In the genomic region with DNA sequence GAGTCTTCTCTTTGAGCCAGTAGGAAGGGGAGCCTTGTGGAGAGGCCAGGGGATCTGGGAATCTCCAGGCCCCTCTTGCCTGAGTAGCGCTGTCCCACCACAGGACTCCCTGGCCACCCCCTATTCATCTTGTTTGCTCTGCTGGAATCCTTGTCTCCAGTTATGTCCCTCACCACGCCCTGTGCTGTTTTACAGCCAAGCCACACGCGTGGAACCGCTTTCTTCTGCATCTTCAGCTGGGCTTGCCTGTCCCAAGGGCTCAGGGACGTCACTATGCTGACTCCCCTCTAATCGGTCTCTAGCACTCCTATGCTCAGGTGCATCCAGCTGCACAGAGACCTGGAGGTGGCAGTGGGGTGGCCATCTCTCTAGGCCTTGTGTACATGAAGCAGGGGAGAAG, we compare ENCODE assay signal across 27 mouse cellular contexts.
DNase-seq lines count a peak whose midpoint lies in the region; ATAC-seq and TF ChIP-seq lines count a peak whose summit lies in the region.
"Had no signal": no experiment of that assay in that cellular context is flagged by ENCODE, and none has a peak within 500 bp of the region (broad histone marks: within the 10 kb centered on the region; RNA-seq: fewer than 3 reads in every experiment).

No protein-coding gene starts in this region.

- H3K4me1 ChIP-seq in kidney, embryonic 14.5 days (ENCODE audit: control insufficient read depth, insufficient read depth, low read length), result peaks cover 15% of the 10 kb centered on the region
- 0 out of 2 replicates have a peak, but pooled peaks cover 8% of the 10 kb centered on the region for H3K4me1 ChIP-seq in kidney, postnatal 0 days (replicated peaks; ENCODE audit: insufficient read depth, low read length)
- peaks cover 26% of the 10 kb centered on the region; the same call in 1 of the 2 replicates for H3K4me1 ChIP-seq in midbrain, embryonic 10.5 days
- no peaks in the 10 kb centered on the region for H3K4me1 ChIP-seq in midbrain, embryonic 16.5 days (ENCODE audit: control insufficient read depth, insufficient read depth, low read length)

- no peak for TF ChIP-seq CTCF in kidney, postnatal 0 days (IDR thresholded peaks at IDR 0.05; ENCODE audit: low read depth)

- ATAC-seq in kidney, embryonic 14.5 days (ENCODE audit: low FRiP score, low TSS enrichment), result no peak; the same call in 1 of the 2 replicates
- ATAC-seq in kidney, postnatal 0 days (replicated peaks; ENCODE audit: low FRiP score, low read depth), result 0 out of 2 replicates have a peak, but pooled peaks have one; percentile 11
- no peak for ATAC-seq in midbrain, embryonic 16.5 days
- ATAC-seq: CD4-positive, CD25-positive, alpha-beta regulatory T cell, adult 4 months; forebrain, embryonic 13.5 days; forebrain, postnatal 0 days; hindbrain, postnatal 0 days had no signal

- no peak overlapping the region for H3K9ac ChIP-seq in kidney, embryonic 14.5 days (ENCODE audit: low read depth, low read length)
- no peak overlapping the region for H3K9ac ChIP-seq in kidney, postnatal 0 days (ENCODE audit: low read depth, low read length)
- no peak overlapping the region for H3K9ac ChIP-seq in midbrain, embryonic 16.5 days (ENCODE audit: low read depth, low read length)
- H3K9ac ChIP-seq: embryonic facial prominence, embryonic 13.5 days; forebrain, embryonic 13.5 days; forebrain, postnatal 0 days; heart, embryonic 13.5 days; hindbrain, embryonic 14.5 days had no signal

- no peak overlapping the region for H3K4me3 ChIP-seq in kidney, embryonic 14.5 days (ENCODE audit: low read length)
- no peak overlapping the region for H3K4me3 ChIP-seq in kidney, postnatal 0 days (replicated peaks; ENCODE audit: low read depth, low read length)
- H3K4me3 ChIP-seq in midbrain, embryonic 10.5 days, result no peak overlapping the region
- H3K4me3 ChIP-seq in midbrain, embryonic 16.5 days (ENCODE audit: low read depth, low read length), result no peak overlapping the region
- H3K4me3 ChIP-seq: embryonic facial prominence, embryonic 13.5 days; erythroblast, embryonic 14.5 days; forebrain, embryonic 13.5 days; gastrocnemius, adult 2 months; heart, embryonic 10.5 days; heart, embryonic 13.5 days had no signal

- H3K27me3 ChIP-seq in kidney, embryonic 14.5 days (ENCODE audit: control insufficient read depth, insufficient read depth, low read length), result no peaks in the 10 kb centered on the region; the same call in none of the 2 replicates
- H3K27me3 ChIP-seq in kidney, postnatal 0 days (ENCODE audit: insufficient read depth, low read length), result no peaks in the 10 kb centered on the region
- H3K27me3 ChIP-seq in midbrain, embryonic 10.5 days (ENCODE audit: low read depth, poor library complexity, severe bottlenecking), result peaks cover 100% of the 10 kb centered on the region
- peaks cover 14% of the 10 kb centered on the region for H3K27me3 ChIP-seq in midbrain, embryonic 16.5 days (ENCODE audit: control insufficient read depth, insufficient read depth, low read depth, low read length)

- H3K9me3 ChIP-seq in kidney, embryonic 14.5 days (ENCODE audit: control insufficient read depth, low read length), result no peaks in the 10 kb centered on the region
- no peaks in the 10 kb centered on the region for H3K9me3 ChIP-seq in kidney, postnatal 0 days (replicated peaks; ENCODE audit: low read length)
- H3K9me3 ChIP-seq in midbrain, embryonic 10.5 days (replicated peaks), result no peaks in the 10 kb centered on the region
- H3K9me3 ChIP-seq in midbrain, embryonic 16.5 days (replicated peaks; ENCODE audit: control insufficient read depth, low read length, poor library complexity, severe bottlenecking), result no peaks in the 10 kb centered on the region
- H3K9me3 ChIP-seq: embryonic facial prominence, embryonic 13.5 days; forebrain, embryonic 13.5 days; heart, embryonic 10.5 days; heart, embryonic 13.5 days had no signal

- H3K27ac ChIP-seq in kidney, embryonic 14.5 days (ENCODE audit: low read depth, low read length), result peak overlapping the region; percentile 71
- H3K27ac ChIP-seq in kidney, postnatal 0 days, result peak overlapping the region; percentile 44
- H3K27ac ChIP-seq in midbrain, embryonic 10.5 days (replicated peaks), result 0 out of 2 replicates have a peak overlapping the region, but pooled peaks have one; percentile 9
- H3K27ac ChIP-seq in midbrain, embryonic 16.5 days (ENCODE audit: low read length), result no peak overlapping the region
- H3K27ac ChIP-seq: embryonic facial prominence, embryonic 13.5 days; forebrain, embryonic 13.5 days; gastrocnemius, adult 2 months; heart, embryonic 10.5 days; heart, embryonic 13.5 days; hindbrain, embryonic 14.5 days; hindbrain, postnatal 0 days had no signal

- no peaks in the 10 kb centered on the region for H3K36me3 ChIP-seq in kidney, embryonic 14.5 days (ENCODE audit: control insufficient read depth, insufficient read depth, low read length)
- H3K36me3 ChIP-seq in kidney, postnatal 0 days (ENCODE audit: insufficient read depth, low read length), result no peaks in the 10 kb centered on the region
- H3K36me3 ChIP-seq in midbrain, embryonic 10.5 days, result no peaks in the 10 kb centered on the region
- no peaks in the 10 kb centered on the region for H3K36me3 ChIP-seq in midbrain, embryonic 16.5 days (ENCODE audit: control insufficient read depth, insufficient read depth, low read length)
- H3K36me3 ChIP-seq: embryonic facial prominence, embryonic 13.5 days; heart, embryonic 10.5 days; heart, embryonic 13.5 days had no signal

- WGBS in kidney, embryonic 14.5 days, result 65% methylated on average over 7 of the region's 7 CpGs
- 54% methylated on average over 7 of the region's 7 CpGs for WGBS in kidney, postnatal 0 days
- WGBS in midbrain, embryonic 10.5 days, result 87% methylated on average over 7 of the region's 7 CpGs
- 81% methylated on average over 7 of the region's 7 CpGs for WGBS in midbrain, embryonic 16.5 days

- H3K4me2 ChIP-seq in kidney, embryonic 14.5 days (replicated peaks; ENCODE audit: low read depth, low read length), result no peak overlapping the region
- no peak overlapping the region for H3K4me2 ChIP-seq in kidney, postnatal 0 days (ENCODE audit: low read length)
- H3K4me2 ChIP-seq in midbrain, embryonic 16.5 days (ENCODE audit: low read length), result no peak overlapping the region
- H3K4me2 ChIP-seq: embryonic facial prominence, embryonic 13.5 days; forebrain, embryonic 13.5 days; heart, embryonic 13.5 days; hindbrain, embryonic 14.5 days had no signal

- DNase-seq in kidney, adult 8-10 months, result no peak
- DNase-seq in kidney, postnatal 0 days (ENCODE audit: low spot score), result no peak
- DNase-seq in kidney, adult 9 months, result no peak
- DNase-seq in midbrain, embryonic 10.5 days (ENCODE audit: low spot score), result no peak
- no peak for DNase-seq in left cerebral cortex, adult 9 months (ENCODE audit: low spot score in 2 of 2)
- DNase-seq: adrenal gland, adult 2 months; adrenal gland, postnatal 14 days; cerebellum, adult 11 months; cerebellum, adult 2 months; cerebellum, adult 9-11 months; cerebellum, postnatal 25 days; forebrain, postnatal 0 days; gastrocnemius, adult 2 months; gastrocnemius, postnatal 14 days; heart, adult 18-20 months; heart, postnatal 14 days; heart, postnatal 4 days had no signal
